Mouse (Mus musculus): ENCODE results near the gene Gm2001. TPM values are rescaled to one million over a fixed set of nuclear protein-coding genes. Genes with fewer than 3 reads are reported as not detected.
A peak's percentile ranks its signal among the peaks of the same experiment; 100 is the strongest.
"Not testable (repeated sequence)": the region's sequence is repeated elsewhere in the genome, so short reads cannot be mapped to it uniquely, and the experiment has no call there.

Gene Gm2001
- total RNA-seq (2021) = not detected

GRCm38 (mm10) chr12:87842239-87842638 lies at the start of gene Gm2001:
Gm2001 (minus strand) TSS chr12:87842339.
- DNase-seq (ENCODE audit: extremely low spot score in 1 of 2, low spot score in 2 of 2); intact Hi-C loops (cut with DNase I): not testable (repeated sequence)

GRCm38 (mm10) chr12:87873772-87874171 lies 31.6 kb upstream of the Gm2001 start, which contains the start of gene Gm2016:
Gm2016 (plus strand) TSS chr12:87874072.
- DNase-seq (ENCODE audit: extremely low spot score in 1 of 2, low spot score in 2 of 2); intact Hi-C loops (cut with DNase I): not testable (repeated sequence)

DNA sequence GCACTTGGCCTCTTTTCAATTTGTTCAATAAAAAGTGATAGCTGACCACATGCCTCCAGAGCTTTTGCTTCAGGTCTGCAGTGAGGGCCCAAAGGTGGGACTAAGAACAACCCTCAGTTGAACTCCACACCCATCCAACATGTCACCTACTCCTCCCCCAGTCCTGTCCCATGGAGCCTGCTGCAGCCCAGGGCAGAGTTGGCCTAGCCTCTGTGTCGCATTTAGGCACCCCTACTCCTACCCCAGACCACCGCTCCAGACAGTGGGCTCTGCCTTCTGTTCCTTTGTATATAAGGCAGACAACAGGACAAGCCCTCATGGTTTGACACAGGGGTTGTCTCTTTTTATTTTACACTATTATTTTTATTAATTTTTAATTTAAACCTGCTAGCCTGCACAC lies 21.9 kb upstream of the Gm2001 start:
- DNase-seq (ENCODE audit: extremely low spot score in 1 of 2, low spot score in 2 of 2); intact Hi-C loops (cut with DNase I): not testable (repeated sequence)

DNA sequence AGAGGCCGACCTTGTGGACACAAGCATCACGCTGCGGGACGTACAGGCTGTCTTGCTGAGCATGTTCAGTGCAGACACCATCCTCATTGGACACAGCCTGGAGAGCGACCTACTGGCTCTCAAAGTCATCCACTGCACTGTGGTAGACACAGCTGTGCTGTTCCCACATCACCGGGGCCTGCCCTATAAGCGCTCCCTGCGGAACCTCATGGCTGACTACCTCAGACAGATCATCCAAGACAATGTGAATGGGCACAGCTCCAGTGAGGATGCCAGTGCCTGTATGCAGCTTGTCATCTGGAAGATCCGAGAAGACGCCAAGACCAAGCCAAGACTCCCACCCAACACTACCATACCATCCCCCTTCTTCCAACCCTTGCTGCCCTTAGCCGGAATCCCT lies 21.5 kb upstream of the Gm2001 start:
- intact Hi-C loops (cut with DNase I) = not testable (repeated sequence)
- DNase-seq (ENCODE audit: extremely low spot score in 1 of 2, low spot score in 2 of 2) = peak in 1 of 2 experiments; percentile 19

- DNase-seq (ENCODE audit: extremely low spot score in 1 of 2, low spot score in 2 of 2) = peak in 1 of 2 experiments; percentile 49
These were observed 19.9 kb upstream of the Gm2001 start for GRCm38 (mm10) chr12:87861740-87862692.

GRCm38 (mm10) chr12:87856067-87856466 lies 13.9 kb upstream of the Gm2001 start:
- intact Hi-C loops (cut with DNase I); DNase-seq (ENCODE audit: extremely low spot score in 1 of 2, low spot score in 2 of 2): not testable (repeated sequence)

More at GRCm38 (mm10) chr12:87861740-87862692, 19.9 kb upstream of the Gm2001 start:
- intact Hi-C loops (cut with DNase I) = not testable (repeated sequence)

GRCm38 (mm10) chr12:87850657-87851056 lies 8.5 kb upstream of the Gm2001 start:
- intact Hi-C loops (cut with DNase I) = not testable (repeated sequence)

DNA sequence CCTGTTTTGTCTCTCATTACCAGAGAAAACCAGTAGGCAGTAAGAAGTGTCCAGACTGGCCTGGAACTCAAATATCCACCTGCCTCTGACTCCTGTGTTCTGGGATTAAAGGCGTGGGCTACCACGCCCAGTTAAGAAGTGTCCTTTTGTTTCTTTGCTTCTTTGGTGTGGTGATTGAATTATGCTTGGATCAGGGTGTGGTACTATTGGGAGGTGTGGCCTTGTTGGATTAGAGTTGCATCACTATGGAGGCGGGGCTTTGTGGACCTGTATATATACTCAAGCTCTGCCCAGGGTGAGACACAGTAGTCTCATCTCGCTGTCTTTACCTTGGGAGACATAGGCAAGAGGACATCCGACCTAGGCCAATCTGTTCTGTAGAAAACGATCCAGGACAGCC lies 25.9 kb downstream of the Gm2001 start, which contains the start of gene BB287469:
TSS of gene BB287469 (plus strand) at position 301 of the 400 bp plus-strand sequence.
- DNase-seq (ENCODE audit: extremely low spot score in 1 of 2, low spot score in 2 of 2); intact Hi-C loops (cut with DNase I): not testable (repeated sequence)

More at GRCm38 (mm10) chr12:87850657-87851056, 8.5 kb upstream of the Gm2001 start:
- DNase-seq (ENCODE audit: extremely low spot score in 1 of 2, low spot score in 2 of 2) = not testable (repeated sequence)

DNA sequence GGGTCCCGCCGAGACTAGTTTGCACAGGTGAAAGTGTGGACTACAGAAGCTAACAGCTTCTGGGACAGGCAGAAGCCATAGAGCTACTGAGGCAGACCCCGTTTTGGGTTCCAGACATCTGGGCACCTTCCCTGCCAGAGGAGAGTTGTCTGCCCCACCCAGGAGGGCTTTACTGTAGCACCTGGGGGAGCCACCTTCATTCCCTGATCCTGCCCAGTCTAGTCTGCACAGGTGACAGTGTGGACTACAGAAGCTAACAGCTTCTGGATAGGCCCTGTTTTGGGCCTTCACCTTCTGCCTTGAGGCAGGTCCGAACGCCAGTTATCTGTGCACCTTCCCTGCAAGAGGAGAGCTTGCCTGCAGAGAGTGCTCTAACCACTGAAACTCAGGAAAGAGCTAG lies 44.2 kb downstream of the Gm2001 start:
- DNase-seq (ENCODE audit: extremely low spot score in 1 of 2, low spot score in 2 of 2); intact Hi-C loops (cut with DNase I): not testable (repeated sequence)

DNA sequence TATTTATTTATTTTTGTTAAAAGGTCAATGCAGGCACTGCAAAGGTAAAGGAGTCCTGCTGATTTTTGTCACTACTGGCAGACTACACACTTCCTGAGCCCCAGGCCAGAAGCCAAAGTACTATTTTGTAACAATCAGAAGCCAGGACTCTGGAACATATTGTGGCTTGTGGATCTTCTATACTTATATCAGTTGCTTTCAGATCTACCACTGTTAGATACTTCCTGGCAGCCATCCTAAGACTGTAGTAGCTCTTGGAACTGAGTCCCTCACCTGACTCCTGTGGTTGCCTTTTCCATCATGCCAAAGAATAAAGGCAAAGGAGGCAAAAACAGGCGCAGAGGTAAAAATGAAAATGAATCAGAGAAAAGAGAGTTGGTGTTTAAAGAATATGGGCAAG lies 46.9 kb downstream of the Gm2001 start, which contains the start of gene Gm21936:
TSS of gene Gm21936 (plus strand) at position 301 of the 400 bp plus-strand sequence.
- intact Hi-C loops (cut with DNase I); DNase-seq (ENCODE audit: extremely low spot score in 1 of 2, low spot score in 2 of 2): not testable (repeated sequence)

Other genes starting within 250 kb of the Gm2001 start
- gene Oog1, start 239.7 kb downstream of the Gm2001 start, total RNA-seq (2021) = not detected
- not detected for gene Gm4027, start 223.5 kb downstream of the Gm2001 start, total RNA-seq (2021)
- not detected for gene Gm16381, start 197.7 kb downstream of the Gm2001 start, total RNA-seq (2021)
- not detected for gene Gm21319, start 66.6 kb downstream of the Gm2001 start, total RNA-seq (2021)
- not detected for gene Gm21936, start 46.8 kb downstream of the Gm2001 start, total RNA-seq (2021)
- gene BB287469, start 25.8 kb downstream of the Gm2001 start, total RNA-seq (2021) = not detected
- gene Gm2016, start 31.7 kb upstream of the Gm2001 start, total RNA-seq (2021) = not detected
- not detected for gene Gm2022, start 53.0 kb upstream of the Gm2001 start, total RNA-seq (2021)
- not detected for gene Gm2035, start 77.5 kb upstream of the Gm2001 start, total RNA-seq (2021)
- gene Gm2042, start 111.7 kb upstream of the Gm2001 start, total RNA-seq (2021) = not detected
- gene Gm2075, start 169.5 kb upstream of the Gm2001 start, total RNA-seq (2021) = not detected
- gene Gm6803, start 176.4 kb upstream of the Gm2001 start, total RNA-seq (2021) = not detected
- not detected for gene Gm2056, start 184.7 kb upstream of the Gm2001 start, total RNA-seq (2021)
- not detected for gene Gm16368, start 241.4 kb upstream of the Gm2001 start, total RNA-seq (2021)

Measured in left cerebral cortex, postnatal 10 days (tissue).